7 mouse cellular contexts compared by ENCODE assay signal in genomic region chr7:25316532-25317445, GRCm38 (mm10). TPM values are rescaled to one million over a fixed set of nuclear protein-coding genes. Genes with fewer than 3 reads are reported as not detected.
DNase-seq lines count a peak whose midpoint lies in the region; ATAC-seq lines count a peak whose summit lies in the region.

TSS of gene Megf8 (plus strand) at chr7:25317164.

- no peaks in the 10 kb centered on the region for H3K9me3 ChIP-seq in intestine, embryonic 16.5 days (ENCODE audit: control insufficient read depth, low read length)
- H3K9me3 ChIP-seq in midbrain, embryonic 11.5 days (ENCODE audit: control insufficient read depth, low read length): no peaks in the 10 kb centered on the region

- 1% methylated on average over 52 of the region's 52 CpGs for WGBS in intestine, embryonic 16.5 days
- under 1% methylated on average over 52 of the region's 52 CpGs for WGBS in midbrain, embryonic 11.5 days

- peaks cover 33% of the 10 kb centered on the region for H3K27me3 ChIP-seq in intestine, embryonic 16.5 days (replicated peaks; ENCODE audit: control insufficient read depth, insufficient read depth, low read length)
- H3K27me3 ChIP-seq in midbrain, embryonic 11.5 days (ENCODE audit: control insufficient read depth, insufficient read depth, low read length): peaks cover 30% of the 10 kb centered on the region

- H3K36me3 ChIP-seq in intestine, embryonic 16.5 days (ENCODE audit: control insufficient read depth, insufficient read depth, low read length): no peaks in the 10 kb centered on the region
- H3K36me3 ChIP-seq in midbrain, embryonic 11.5 days (ENCODE audit: control insufficient read depth, insufficient read depth, low read length): no peaks in the 10 kb centered on the region

- H3K9ac ChIP-seq in intestine, embryonic 16.5 days (ENCODE audit: low read depth, low read length): peak within 1 kb of the TSS; percentile 84
- H3K9ac ChIP-seq in midbrain, embryonic 11.5 days (ENCODE audit: low read length): peak within 1 kb of the TSS; percentile 78

- H3K4me1 ChIP-seq in intestine, embryonic 16.5 days (ENCODE audit: control insufficient read depth, insufficient read depth, low read length): peaks cover 27% of the 10 kb centered on the region
- peaks cover 20% of the 10 kb centered on the region for H3K4me1 ChIP-seq in midbrain, embryonic 11.5 days (ENCODE audit: control insufficient read depth, insufficient read depth, low read length)

- H3K4me3 ChIP-seq in intestine, embryonic 16.5 days (ENCODE audit: low read length): peak within 1 kb of the TSS; percentile 60
- H3K4me3 ChIP-seq in midbrain, embryonic 11.5 days (ENCODE audit: low read depth, low read length): peak within 1 kb of the TSS; percentile 67

- peak within 1 kb of the TSS; percentile 67 for H3K27ac ChIP-seq in intestine, embryonic 16.5 days (ENCODE audit: low read length)
- H3K27ac ChIP-seq in midbrain, embryonic 11.5 days (ENCODE audit: low read depth, low read length): peak within 1 kb of the TSS; percentile 48

- intact Hi-C loops in left cerebral cortex, postnatal 36 days (cut with DNase I): loop anchor here (1.0 to 10.0 kb wide), 5 partner anchors 38 to 432 kb away; partner anchors contain the start of genes Grik5, Rps19 and Zfp574

- DNase-seq in adrenal gland, adult 8-10 months: peak; percentile 96
- peak; percentile 95 for DNase-seq in embryo, embryonic 9.5 days (ENCODE audit: extremely low spot score)
- DNase-seq in gastrocnemius, postnatal 4 days (ENCODE audit: low spot score in 2 of 2): peak; percentile 86 to 95
- DNase-seq in left cerebral cortex, postnatal 36 days (ENCODE audit: low spot score in 2 of 2): peak; percentile 92 to 95
- peak; percentile 100 for DNase-seq in midbrain, embryonic 11.5 days (ENCODE audit: low spot score, missing footprints)
- DNase-seq in skeletal muscle tissue, adult 2 months (ENCODE audit: low read depth, low spot score): peak; percentile 98

- peak within 1 kb of the TSS; percentile 93 for H3K4me2 ChIP-seq in intestine, embryonic 16.5 days (ENCODE audit: low read depth, low read length)
- peak within 1 kb of the TSS; percentile 87 for H3K4me2 ChIP-seq in midbrain, embryonic 11.5 days

- ATAC-seq in intestine, embryonic 16.5 days: peak; percentile 98
- ATAC-seq in midbrain, embryonic 11.5 days (ENCODE audit: low FRiP score): peak; percentile 99

RNA-seq across cellular contexts. Expression of gene Megf8, which starts in this region (rescaled TPM):
- 10 to 100 TPM; 62.4 to 82.4 (median 71.7) TPM for total RNA-seq in adrenal gland, adult 8-10 months (2022)
- 10 to 100 TPM; 34.9 to 40.4 TPM for total RNA-seq in gastrocnemius, postnatal 4 days (2021)
- polyA plus RNA-seq in intestine, embryonic 16.5 days (2015; fragmentation: Nextera tagmentation; extraction: Ambion mirVana): 6.8 and 7.1 TPM in 2 replicates
- 100 to 1,000 TPM; 108 to 110 TPM for total RNA-seq in left cerebral cortex, postnatal 36 days (2021)
- 9.1 and 10.3 TPM in 2 replicates for polyA plus RNA-seq in midbrain, embryonic 11.5 days (2014; fragmentation: Nextera tagmentation; extraction: Ambion mirVana)

Comparison
In these comparisons a context has a peak if more than half of its experiments do, and no peak if none do; other contexts are left out.
1. Peak in every context shown above with its lines: DNase-seq, ATAC-seq, H3K4me3 ChIP-seq and H3K27ac ChIP-seq.